ENCODE assay signal across 20 mouse cellular contexts in the genomic region with DNA sequence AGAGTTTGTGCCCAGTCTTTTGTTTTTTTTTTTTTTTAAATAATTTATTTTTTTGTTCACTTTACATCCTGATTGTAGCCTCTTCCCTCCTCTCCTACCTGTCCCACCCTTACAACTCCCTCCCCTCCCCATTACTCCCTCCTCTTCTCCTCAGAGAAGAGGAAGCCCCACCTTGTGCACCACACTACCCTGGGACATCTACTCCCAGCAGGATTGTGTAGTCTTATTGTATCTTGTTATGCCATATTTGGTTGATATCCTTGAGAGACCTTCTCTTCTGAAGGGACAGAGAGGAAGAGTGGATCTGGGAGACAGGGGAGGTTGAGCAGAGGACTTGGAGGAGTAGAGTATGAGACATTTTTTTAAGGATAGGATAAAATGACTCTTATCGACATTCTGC. TPM values are rescaled to one million over a fixed set of nuclear protein-coding genes. Genes with fewer than 3 reads are reported as not detected.
"Had no signal": no experiment of that assay in that cellular context is flagged by ENCODE, and none has a peak within 500 bp of the region (broad histone marks: within the 10 kb centered on the region; RNA-seq: fewer than 3 reads in every experiment).

No protein-coding gene starts in this region.

- H3K27ac ChIP-seq: midbrain, embryonic 10.5 days; midbrain, embryonic 13.5 days; neural tube, embryonic 13.5 days; neural tube, embryonic 15.5 days had no signal

- H3K4me1 ChIP-seq: midbrain, embryonic 10.5 days; midbrain, embryonic 13.5 days; neural tube, embryonic 13.5 days; neural tube, embryonic 15.5 days had no signal

- H3K4me2 ChIP-seq: lung, embryonic 14.5 days; midbrain, embryonic 13.5 days; neural tube, embryonic 13.5 days; neural tube, embryonic 15.5 days had no signal

- H3K4me3 ChIP-seq: midbrain, embryonic 10.5 days; midbrain, embryonic 13.5 days; myocyte; neural tube, embryonic 13.5 days; neural tube, embryonic 15.5 days had no signal

- H3K9ac ChIP-seq: lung, embryonic 14.5 days; midbrain, embryonic 13.5 days; neural tube, embryonic 13.5 days; neural tube, embryonic 15.5 days had no signal

- H3K9me3 ChIP-seq: midbrain, embryonic 10.5 days; midbrain, embryonic 13.5 days; neural tube, embryonic 13.5 days; neural tube, embryonic 15.5 days had no signal

- H3K27me3 ChIP-seq: midbrain, embryonic 13.5 days; neural tube, embryonic 13.5 days; neural tube, embryonic 15.5 days had no signal

- H3K36me3 ChIP-seq: midbrain, embryonic 10.5 days; midbrain, embryonic 13.5 days; neural tube, embryonic 13.5 days; neural tube, embryonic 15.5 days had no signal

- ATAC-seq: midbrain, embryonic 13.5 days; midbrain, embryonic 16.5 days had no signal

- DNase-seq: lung, adult 18-20 months; lung, embryonic 14.5 days; lung, postnatal 10 days; lung, postnatal 4 days; retina, postnatal 1 day; right cerebral cortex, adult 18-20 months; right cerebral cortex, postnatal 25 days; right cerebral cortex, postnatal 4 days; spleen, adult 18-20 months; thymus, adult 18-20 months; thymus, postnatal 14 days; thymus, postnatal 36 days had no signal

RNA-seq across cellular contexts. Expression of a gene that starts 48.2 kb away (rescaled TPM):
- total RNA-seq: megakaryocyte-erythroid progenitor cell, adult 5-6 weeks had no signal
- polyA plus RNA-seq: myocyte; thymus, postnatal 0 days had no signal
